ENCODE assay signal across 21 mouse cellular contexts in the genomic region with DNA sequence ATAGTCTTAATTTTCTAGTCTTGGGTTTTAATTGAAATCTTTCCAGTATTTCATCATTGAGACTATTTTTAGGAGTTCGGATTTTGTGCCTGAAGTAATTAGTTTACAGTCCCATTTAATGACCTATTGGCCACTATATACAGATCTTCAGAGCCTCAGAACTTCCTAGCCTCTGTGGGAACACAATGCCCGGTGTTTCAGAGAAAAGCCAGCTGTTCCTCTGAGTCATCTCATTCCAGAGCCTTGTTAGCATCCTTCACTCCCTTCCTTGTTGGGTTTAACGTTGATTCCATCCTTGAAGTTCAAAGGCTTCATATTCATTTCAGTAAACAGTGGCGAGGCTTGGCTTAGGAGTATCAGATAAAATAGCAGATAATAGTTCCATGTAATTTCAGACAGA.
DNase-seq lines count a peak whose midpoint lies in the region; ATAC-seq and TF ChIP-seq lines count a peak whose summit lies in the region.
"Had no signal": no experiment of that assay in that cellular context is flagged by ENCODE, and none has a peak within 500 bp of the region (broad histone marks: within the 10 kb centered on the region; RNA-seq: fewer than 3 reads in every experiment).

No protein-coding gene starts in this region.

- no peaks in the 10 kb centered on the region for H3K79me3 ChIP-seq in C2C12 (ENCODE audit: low read depth)

- no peak for TF ChIP-seq POLR2A in lung, adult 2 months (IDR thresholded peaks at IDR 0.05; ENCODE audit: borderline replicate concordance, extremely low read depth, low read depth, low read length)

- no peak overlapping the region for H3K4me2 ChIP-seq in lung, embryonic 14.5 days
- no peak overlapping the region for H3K4me2 ChIP-seq in lung, embryonic 16.5 days (ENCODE audit: low read depth, low read length)
- no peak overlapping the region for H3K4me2 ChIP-seq in forebrain, embryonic 11.5 days (ENCODE audit: low read depth, low read length, severe bottlenecking)
- H3K4me2 ChIP-seq: heart, embryonic 11.5 days; heart, embryonic 15.5 days; hindbrain, embryonic 14.5 days had no signal

- H3K36me3 ChIP-seq in lung, embryonic 14.5 days (ENCODE audit: insufficient read depth): no peaks in the 10 kb centered on the region
- H3K36me3 ChIP-seq in C2C12 (ENCODE audit: control insufficient read depth, insufficient read depth): no peaks in the 10 kb centered on the region
- H3K36me3 ChIP-seq in lung, embryonic 16.5 days (ENCODE audit: control insufficient read depth, insufficient read depth, low read length): no peaks in the 10 kb centered on the region
- no peaks in the 10 kb centered on the region for H3K36me3 ChIP-seq in forebrain, embryonic 11.5 days (ENCODE audit: control insufficient read depth, insufficient read depth, low read length)
- H3K36me3 ChIP-seq: embryonic facial prominence, embryonic 10.5 days; heart, embryonic 15.5 days; hindbrain, embryonic 10.5 days had no signal

- 24% methylated on average over 4 of the region's 4 CpGs for WGBS in lung, embryonic 14.5 days
- WGBS in lung, adult 2 months: 26% methylated on average over 4 of the region's 4 CpGs
- WGBS in lung, embryonic 16.5 days: 26% methylated on average over 4 of the region's 4 CpGs
- WGBS in forebrain, embryonic 11.5 days: 73% methylated on average over 4 of the region's 4 CpGs

- peak; percentile 61; the same call in 1 of the 2 replicates for ATAC-seq in lung, embryonic 14.5 days (ENCODE audit: insufficient read depth)
- ATAC-seq in lung, embryonic 16.5 days (ENCODE audit: low read depth): peak; percentile 51; the same call in 1 of the 2 replicates
- ATAC-seq in forebrain, embryonic 11.5 days (replicated peaks; ENCODE audit: low FRiP score): no peak
- ATAC-seq: forebrain, embryonic 14.5 days had no signal

- no peaks in the 10 kb centered on the region for H3K27me3 ChIP-seq in lung, embryonic 14.5 days (ENCODE audit: insufficient read depth, low read length)
- H3K27me3 ChIP-seq in C2C12 (ENCODE audit: control insufficient read depth, insufficient read depth, insufficient read length): no peaks in the 10 kb centered on the region
- H3K27me3 ChIP-seq in lung, embryonic 16.5 days (ENCODE audit: control insufficient read depth, insufficient read depth, low read depth, low read length): no peaks in the 10 kb centered on the region
- H3K27me3 ChIP-seq in forebrain, embryonic 11.5 days (ENCODE audit: control insufficient read depth, insufficient read depth, low read length): no peaks in the 10 kb centered on the region
- H3K27me3 ChIP-seq: CH12.LX; heart, embryonic 15.5 days had no signal

- H3K4me3 ChIP-seq in lung, embryonic 14.5 days (ENCODE audit: low read depth, low read length): no peak overlapping the region
- H3K4me3 ChIP-seq in lung, adult 2 months (replicated peaks; ENCODE audit: extremely low read depth, low read depth, low read length): no peak overlapping the region
- no peak overlapping the region for H3K4me3 ChIP-seq in C2C12 (ENCODE audit: insufficient read depth, poor library complexity, severe bottlenecking)
- H3K4me3 ChIP-seq in lung, embryonic 16.5 days (ENCODE audit: low read length): no peak overlapping the region
- H3K4me3 ChIP-seq in forebrain, embryonic 11.5 days (ENCODE audit: low read depth, low read length): no peak overlapping the region
- H3K4me3 ChIP-seq: embryonic facial prominence, embryonic 10.5 days; heart, adult 2 months; heart, embryonic 15.5 days; hindbrain, embryonic 10.5 days had no signal

- no peaks in the 10 kb centered on the region for H3K4me1 ChIP-seq in lung, embryonic 14.5 days (ENCODE audit: insufficient read depth)
- no peaks in the 10 kb centered on the region for H3K4me1 ChIP-seq in lung, adult 2 months (ENCODE audit: control insufficient read depth, insufficient read depth, low read length)
- no peaks in the 10 kb centered on the region; the same call in 1 of the 2 replicates for H3K4me1 ChIP-seq in lung, embryonic 16.5 days (replicated peaks; ENCODE audit: control insufficient read depth, insufficient read depth, low read length)
- H3K4me1 ChIP-seq in forebrain, embryonic 11.5 days (replicated peaks; ENCODE audit: control insufficient read depth, insufficient read depth, low read length): no peaks in the 10 kb centered on the region; the same call in 1 of the 2 replicates
- H3K4me1 ChIP-seq: heart, embryonic 15.5 days had no signal

- H3K27ac ChIP-seq in lung, embryonic 14.5 days (ENCODE audit: low read depth): no peak overlapping the region
- no peak overlapping the region for H3K27ac ChIP-seq in lung, embryonic 16.5 days (ENCODE audit: low read length)
- H3K27ac ChIP-seq in forebrain, embryonic 11.5 days (ENCODE audit: low read depth, low read length): no peak overlapping the region
- H3K27ac ChIP-seq: embryonic facial prominence, embryonic 10.5 days; heart, adult 2 months; heart, embryonic 15.5 days; hindbrain, embryonic 10.5 days; hindbrain, embryonic 14.5 days had no signal

- H3K79me2 ChIP-seq in C2C12 (ENCODE audit: control insufficient read depth, insufficient read depth): no peaks in the 10 kb centered on the region

- H3K9me3 ChIP-seq in lung, embryonic 14.5 days (ENCODE audit: low read depth, low read length): no peaks in the 10 kb centered on the region
- no peaks in the 10 kb centered on the region for H3K9me3 ChIP-seq in lung, embryonic 16.5 days (ENCODE audit: control insufficient read depth, low read length)
- H3K9me3 ChIP-seq in forebrain, embryonic 11.5 days (ENCODE audit: control insufficient read depth, low read length): no peaks in the 10 kb centered on the region
- H3K9me3 ChIP-seq: embryonic facial prominence, embryonic 10.5 days; heart, embryonic 15.5 days; hindbrain, embryonic 10.5 days had no signal

- H3K9ac ChIP-seq in lung, embryonic 14.5 days: no peak overlapping the region
- no peak overlapping the region for H3K9ac ChIP-seq in lung, embryonic 16.5 days (ENCODE audit: low read length)
- no peak overlapping the region for H3K9ac ChIP-seq in forebrain, embryonic 11.5 days (ENCODE audit: low read length)
- H3K9ac ChIP-seq: heart, embryonic 15.5 days; hindbrain, embryonic 14.5 days had no signal

- no peak overlapping the region for H3ac ChIP-seq in C2C12 (ENCODE audit: control insufficient read depth, insufficient read length, low read depth)

- TF ChIP-seq CTCF in lung, embryonic 14.5 days (IDR thresholded peaks at IDR 0.05; ENCODE audit: low read depth): no peak
- TF ChIP-seq CTCF in lung, adult 2 months (IDR thresholded peaks at IDR 0.05; ENCODE audit: insufficient read depth, low read length): no peak
- no peak for TF ChIP-seq CTCF in C2C12 (IDR thresholded peaks at IDR 0.05; ENCODE audit: control insufficient read depth, insufficient read depth, insufficient read length)

- DNase-seq in lung, embryonic 14.5 days: peak; percentile 87
- no peak for DNase-seq in lung, adult 2 months
- peak; percentile 48 for DNase-seq in lung, postnatal 36 days
- no peak for DNase-seq in right cerebral cortex, postnatal 10 days (ENCODE audit: low spot score in 2 of 2)
- DNase-seq in forebrain, embryonic 11.5 days (ENCODE audit: low spot score): no peak
- DNase-seq: adrenal gland, adult 8-10 months; adrenal gland, postnatal 36 days; cerebellum, adult 2 months; cerebellum, postnatal 10 days; gastrocnemius, postnatal 10 days; heart, adult 2 months; heart, postnatal 14 days had no signal

TF ChIP-seq in C2C12, 6 proteins besides CTCF, POLR2A, EP300 and RAD21:
- no peak for TF ChIP-seq MYOG (IDR thresholded peaks at IDR 0.05; ENCODE audit: control insufficient read depth, extremely low read depth, insufficient read length)
- peak; percentile 60 for TF ChIP-seq MYOD1 (IDR thresholded peaks at IDR 0.05; ENCODE audit: control insufficient read depth, insufficient read length, low read depth)

Comparison
In these comparisons a context has a peak if more than half of its experiments do, and no peak if none do; other contexts are left out.
1. DNase-seq: peak in lung, embryonic 14.5 days (single experiment) and lung, postnatal 36 days (single experiment); none in lung, adult 2 months (single experiment), right cerebral cortex, postnatal 10 days (0 of 2) and forebrain, embryonic 11.5 days (single experiment).